Mouse (Mus musculus): ENCODE results near the gene Filip1. TPM values are rescaled to one million over a fixed set of nuclear protein-coding genes. Genes with fewer than 3 reads are reported as not detected.

The Filip1 gene
- not detected in 4 replicates for total RNA-seq (2023; ENCODE audit: inconsistent age)

DNA sequence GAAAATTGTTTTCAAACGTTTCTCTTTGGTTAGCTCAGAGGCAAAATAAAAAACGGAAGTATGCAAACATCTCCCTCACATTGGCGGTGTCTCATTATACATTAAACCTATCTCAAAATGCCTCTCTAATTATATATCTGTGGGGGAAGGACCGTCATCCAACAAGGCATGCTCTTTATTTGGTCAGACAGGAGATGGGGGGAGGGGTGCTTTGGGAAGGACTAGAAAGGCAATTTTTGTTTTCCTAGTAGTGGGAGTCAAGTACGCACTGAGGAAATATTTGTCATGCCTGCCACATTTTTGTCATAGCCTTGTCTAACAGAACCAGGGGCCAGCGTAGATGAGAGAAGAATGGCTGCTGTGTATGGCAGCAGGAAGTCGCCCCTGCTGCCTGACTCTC, at the start of gene Filip1:
TSS of gene Filip1 (minus strand) at position 101 of the 400 bp plus-strand sequence.

DNA sequence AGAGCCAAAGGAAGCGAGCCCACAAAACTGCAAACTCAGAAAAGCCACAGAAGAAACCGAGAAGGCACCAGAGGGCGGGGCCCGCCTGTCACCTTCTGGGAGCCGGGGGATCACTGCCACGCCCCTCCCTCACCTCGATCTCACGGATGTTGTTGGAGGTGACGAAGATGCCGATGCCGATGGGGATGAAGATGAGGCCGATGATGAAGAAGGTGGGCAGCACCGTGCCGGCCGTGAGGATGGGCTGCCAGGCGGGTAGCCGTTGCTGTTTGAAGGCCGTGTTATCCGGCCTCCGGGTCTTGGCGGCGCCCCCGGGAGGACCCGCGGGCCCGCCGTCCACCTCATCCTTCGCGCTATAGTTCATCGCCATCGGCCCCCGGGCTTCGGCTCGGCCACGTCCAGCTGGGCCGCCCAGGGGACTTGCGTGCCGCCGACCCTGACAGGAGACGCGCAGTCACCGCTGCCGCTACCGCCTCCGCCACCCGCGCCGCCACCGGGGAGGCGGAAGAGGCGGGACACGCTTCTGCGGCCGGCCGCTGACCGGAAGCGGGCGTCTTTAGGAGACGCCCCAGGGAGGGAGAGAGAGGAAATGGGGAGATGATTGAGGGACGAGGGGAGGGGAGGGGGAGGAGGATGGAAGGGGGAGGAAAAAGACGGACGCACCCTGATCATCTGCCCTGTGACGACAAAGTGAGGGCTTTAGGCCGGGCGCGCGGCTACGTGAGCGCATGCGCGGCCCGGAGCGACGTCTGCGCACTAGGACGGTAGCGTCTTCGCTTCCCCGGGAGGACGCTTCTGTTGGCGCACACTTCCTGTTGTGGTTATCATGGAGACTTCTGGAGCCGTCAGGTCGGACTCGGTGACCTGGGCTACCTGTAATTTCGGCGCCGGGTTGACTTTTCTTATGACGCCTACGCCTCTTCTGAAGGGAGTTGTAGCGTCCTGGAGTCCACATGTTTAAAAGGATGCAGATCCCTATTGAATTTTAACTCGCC, 219.5 kb downstream of the Filip1 start, which contains the start of gene Tmem30a:
TSS of gene Tmem30a (minus strand) at position 667 of the 995 bp plus-strand sequence.

Other genes starting within 250 kb of the Filip1 start
- 70.0 to 74.3 TPM (median 71.6 TPM) in 4 replicates for gene Tmem30a, start 219.3 kb downstream of the Filip1 start, total RNA-seq (2023; ENCODE audit: inconsistent age)
- gene Senp6, start 54.1 kb upstream of the Filip1 start, total RNA-seq (2023; ENCODE audit: inconsistent age): 167 to 181 TPM (median 171 TPM) in 4 replicates
- 3.5 to 4.3 TPM (median 4.2 TPM) in 4 replicates for gene Myo6, start 152.2 kb upstream of the Filip1 start, total RNA-seq (2023; ENCODE audit: inconsistent age)